Mouse (Mus musculus): ENCODE results near the gene Plekhg5. TPM values are rescaled to one million over a fixed set of nuclear protein-coding genes. Genes with fewer than 3 reads are reported as not detected.
A peak's percentile ranks its signal among the peaks of the same experiment; 100 is the strongest.

The Plekhg5 gene
- total RNA-seq, 2 experiments from 2014 or later, result 6.3 to 6.4 TPM

DNA sequence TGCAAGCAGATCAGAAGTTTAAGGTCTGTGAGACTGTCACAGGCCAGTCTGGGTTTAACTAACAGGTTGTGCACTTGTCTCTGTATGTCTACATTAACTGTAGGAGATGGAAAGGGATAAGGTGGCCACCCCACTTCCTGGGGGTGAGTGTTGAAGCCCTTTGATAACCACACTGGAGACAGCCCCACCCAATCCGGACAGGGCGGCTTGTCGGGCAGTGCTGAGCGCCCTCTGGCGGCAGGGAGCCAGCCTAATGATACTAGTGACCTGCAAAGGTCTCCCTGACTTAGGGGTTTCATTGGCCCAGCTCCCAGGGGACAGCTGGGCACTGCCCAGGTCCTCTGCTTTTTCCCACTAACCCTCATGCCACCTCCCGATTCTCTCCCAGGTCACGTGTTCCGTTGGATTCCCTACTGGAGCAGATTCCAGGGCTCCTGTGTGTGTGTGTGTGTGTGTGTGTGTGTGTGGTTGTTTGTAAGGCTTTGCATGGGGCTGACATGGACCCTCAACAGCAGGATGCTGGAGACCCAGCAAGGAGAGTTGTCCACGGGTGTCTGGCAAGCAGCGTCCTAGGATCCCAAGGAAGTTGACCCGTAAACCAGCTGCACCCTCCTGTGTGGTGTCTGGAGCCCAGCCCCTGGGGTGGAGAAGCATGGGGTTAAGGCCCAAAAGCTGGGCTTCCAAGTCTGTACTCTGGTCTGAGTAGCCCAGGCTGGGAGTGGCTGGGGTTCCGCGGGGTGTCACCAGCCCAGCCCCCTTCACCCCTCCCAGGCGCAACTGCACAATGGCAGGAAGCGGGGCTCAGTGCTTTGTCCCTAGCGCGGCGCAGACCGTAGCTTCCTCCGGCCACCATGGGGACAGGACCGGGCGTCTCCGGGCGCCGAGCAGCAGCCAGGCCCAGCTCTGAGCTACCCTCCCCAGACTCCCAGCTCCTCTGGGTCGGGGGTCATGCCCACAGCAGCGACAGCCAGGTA, 23.9 kb downstream of the Plekhg5 start:
- intact Hi-C loops (cut with DNase I), result loop anchor here (2.0 kb wide), 2 partner anchors 57 to 113 kb away; partner anchors contain the start of genes Nol9 and Tas1r1
- peak; percentile 74 to 77 for DNase-seq

DNA sequence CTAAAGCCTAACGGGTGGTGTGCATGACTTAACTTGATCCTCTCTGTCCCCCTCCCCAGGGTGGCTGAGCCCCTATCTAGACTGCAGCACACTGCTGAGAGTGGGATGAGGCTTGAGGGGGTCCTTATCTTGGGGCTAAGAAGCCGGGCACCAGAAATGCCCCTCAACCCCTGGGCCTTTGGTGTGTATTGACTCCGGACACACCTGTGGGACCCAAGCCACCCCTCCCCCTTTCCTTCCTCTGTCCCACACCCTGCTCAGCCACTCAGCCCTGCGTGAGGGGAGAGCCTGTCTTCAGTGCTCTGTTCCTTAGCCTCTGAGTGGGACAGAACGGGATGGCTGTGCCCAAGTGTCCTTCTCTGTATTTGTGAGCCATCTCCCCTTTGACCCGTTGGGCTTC, 24.6 kb downstream of the Plekhg5 start:
- DNase-seq, result no peak
- intact Hi-C loops (cut with DNase I), result loop anchor here (2.0 kb wide), 2 partner anchors 58 to 114 kb away; partner anchors contain the start of genes Nol9 and Tas1r1

DNA sequence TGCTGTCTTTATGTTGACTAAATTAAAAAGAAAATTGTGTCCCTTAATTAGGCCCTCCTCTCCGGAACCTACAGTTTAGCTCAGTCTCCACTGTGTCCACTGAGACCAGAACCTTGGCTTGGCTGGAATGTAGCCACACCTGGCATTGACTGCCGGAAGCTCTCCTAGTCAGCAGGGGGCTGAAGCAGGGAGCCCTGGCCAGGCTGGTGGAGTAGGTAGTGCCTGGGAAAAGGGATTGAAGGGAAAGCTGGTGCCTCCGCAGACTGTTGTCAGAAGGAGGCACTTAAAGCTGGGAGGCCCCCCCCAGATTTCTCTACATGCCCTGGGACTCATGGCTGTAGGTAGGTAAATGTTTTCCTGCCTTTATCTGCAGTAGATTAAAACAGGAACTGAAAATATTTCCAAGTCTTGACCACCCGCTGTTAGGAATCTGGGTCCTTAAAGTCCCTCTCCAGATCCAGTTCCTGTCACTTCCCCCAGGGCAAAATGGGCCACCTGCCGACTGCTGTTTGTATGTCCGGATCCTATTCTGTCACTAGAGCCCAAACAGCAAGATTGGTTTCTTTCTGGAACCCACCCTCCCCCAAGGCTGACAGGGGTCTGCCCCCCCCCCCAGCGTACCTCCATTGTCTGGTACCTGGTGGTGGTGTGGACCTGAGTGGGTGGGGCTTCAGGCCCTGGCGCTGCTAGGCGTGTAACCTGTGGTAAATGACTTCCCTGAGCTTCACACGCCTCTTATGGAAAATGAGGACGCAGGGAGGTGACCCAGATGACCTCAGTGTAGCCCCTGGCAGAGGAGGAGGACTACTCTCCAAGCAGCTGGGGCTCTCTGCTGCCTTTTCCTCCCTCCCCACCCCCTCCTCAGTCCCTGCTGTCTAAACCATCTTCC, 25.9 kb downstream of the Plekhg5 start:
- DNase-seq, result no peak
- intact Hi-C loops (cut with DNase I), result loop anchor here (2.0 kb wide), 2 partner anchors 59 to 115 kb away; partner anchors contain the start of genes Nol9 and Tas1r1

DNA sequence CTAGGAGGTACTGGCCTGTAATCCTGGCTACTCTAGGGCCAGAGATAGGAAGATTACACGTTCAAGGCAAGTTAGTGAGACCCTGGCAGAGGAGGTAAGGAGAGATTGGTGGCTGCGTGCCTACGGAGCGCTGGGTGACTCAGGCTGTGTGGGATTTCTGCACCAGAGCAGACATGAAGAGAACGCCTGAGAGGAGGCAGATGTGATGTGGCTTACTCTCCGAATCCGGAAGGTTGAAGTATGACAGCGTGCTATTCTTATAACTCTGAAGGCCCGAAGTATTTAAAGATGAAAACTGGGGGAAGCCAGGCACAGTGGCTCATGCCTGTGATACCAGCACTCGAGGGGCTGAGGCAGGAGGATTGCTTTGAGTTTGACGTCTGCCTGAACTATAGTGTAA, 28.2 kb downstream of the Plekhg5 start:
- no peak for DNase-seq
- intact Hi-C loops (cut with DNase I), result no loop called here

DNA sequence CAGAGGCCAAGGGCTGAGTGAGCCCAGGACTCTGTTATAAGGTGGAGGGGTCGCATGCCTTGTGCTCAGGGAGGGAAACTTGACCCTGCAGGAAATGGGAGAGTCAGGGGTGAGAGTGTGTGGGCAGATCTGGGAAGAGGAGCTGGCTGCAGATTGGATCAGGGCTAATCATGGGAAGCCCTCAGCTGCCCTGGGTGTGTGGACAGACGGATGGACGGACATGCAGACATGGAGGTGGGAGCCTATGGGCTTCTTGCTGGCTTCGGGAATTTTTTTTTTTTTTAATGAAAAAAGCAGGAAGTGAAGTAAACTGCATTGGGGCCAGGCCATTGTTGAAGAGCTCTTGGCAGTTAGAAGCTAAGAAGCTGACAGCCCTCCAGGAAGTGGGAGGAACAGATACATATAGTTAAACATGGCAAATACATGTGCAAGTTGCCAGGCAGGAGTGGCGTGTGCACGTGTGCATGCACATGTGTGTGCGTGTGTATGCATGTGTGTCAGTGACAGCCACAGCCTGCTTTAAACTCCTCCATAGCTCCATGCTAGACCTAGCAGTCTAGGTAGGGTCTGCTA, 28.9 kb downstream of the Plekhg5 start:
- DNase-seq, result no peak
- intact Hi-C loops (cut with DNase I), result no loop called here

DNA sequence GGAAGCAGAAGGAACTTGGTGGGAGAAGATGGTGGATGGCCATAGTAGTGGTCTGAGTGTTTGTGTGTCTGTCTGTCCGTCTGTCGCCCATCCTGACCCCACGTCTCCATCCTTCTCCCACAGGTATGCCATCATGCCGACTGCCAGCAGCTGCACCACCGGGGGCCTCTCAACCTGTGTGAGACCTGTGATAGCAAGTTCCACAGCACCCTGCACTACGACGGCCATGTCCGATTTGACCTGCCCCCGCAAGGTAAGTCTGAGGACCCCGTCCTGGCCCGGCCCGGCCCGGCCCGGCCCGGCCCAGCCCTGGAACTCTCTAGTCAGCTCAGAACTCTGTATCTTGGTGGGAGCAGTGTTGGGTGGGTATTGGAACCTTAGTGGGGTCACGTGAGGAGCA, 29.6 kb downstream of the Plekhg5 start:
- no peak for DNase-seq
- intact Hi-C loops (cut with DNase I), result no loop called here

DNA sequence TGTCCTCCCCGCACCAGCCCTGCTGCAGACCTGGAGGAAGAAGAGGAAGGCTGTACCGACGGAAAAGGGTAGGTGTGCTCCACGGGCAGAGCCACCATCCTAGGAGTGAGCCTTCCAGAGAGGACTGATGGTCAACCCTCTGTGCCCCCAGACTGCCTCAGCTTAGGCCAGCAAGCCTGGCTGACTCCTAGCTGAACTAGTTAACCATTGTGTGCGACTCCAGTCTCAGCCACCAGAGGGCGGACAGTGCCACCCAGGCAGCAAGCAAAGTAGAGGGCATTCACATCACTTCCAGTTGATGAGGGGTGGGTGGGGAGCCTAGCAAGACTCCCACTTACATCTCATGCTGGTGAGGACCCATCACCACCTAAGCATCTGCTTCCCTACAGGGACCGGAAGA, 30.7 kb downstream of the Plekhg5 start:
- peak in 1 of 2 experiments; percentile 63 for DNase-seq
- intact Hi-C loops (cut with DNase I), result no loop called here

DNA sequence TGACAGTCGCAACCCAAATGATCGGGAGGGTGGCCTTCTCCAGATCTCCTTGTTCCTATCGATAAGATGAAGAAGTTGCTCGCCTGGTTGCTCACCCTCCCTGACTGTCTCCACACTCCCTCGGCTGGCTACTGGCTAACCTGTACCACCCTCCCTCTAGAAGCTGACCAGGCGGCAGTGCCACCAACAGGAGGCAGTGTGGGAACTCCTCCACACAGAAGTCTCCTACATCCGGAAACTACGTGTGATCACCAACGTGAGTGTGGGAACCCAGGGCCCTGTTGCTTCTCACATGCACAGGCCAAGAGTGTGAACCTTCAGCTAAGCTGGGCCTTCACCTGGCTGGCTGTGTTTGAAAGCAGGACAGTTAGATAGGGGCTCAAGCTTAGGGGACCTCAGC, 34.4 kb downstream of the Plekhg5 start:
- intact Hi-C loops (cut with DNase I), result no loop called here
- DNase-seq, result no peak

DNA sequence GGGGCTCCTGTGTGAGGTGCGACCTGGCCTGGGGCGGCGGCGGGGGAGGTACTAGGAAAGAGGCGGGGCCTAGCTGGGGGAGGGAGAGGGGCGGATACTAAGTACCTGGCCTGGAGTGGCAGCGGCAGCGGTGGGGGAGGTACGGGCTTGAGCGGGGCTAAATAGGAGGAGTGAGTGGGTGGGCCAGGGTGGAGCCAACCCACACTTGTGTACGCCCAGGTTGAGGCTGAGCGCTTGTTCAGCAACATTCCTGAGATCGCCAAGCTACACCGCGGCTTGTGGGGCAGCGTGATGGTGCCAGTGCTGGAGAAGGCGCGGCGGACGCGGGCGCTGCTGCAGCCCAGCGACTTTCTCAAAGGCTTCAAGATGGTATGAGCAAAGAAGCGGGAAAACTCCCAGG, 35.2 kb downstream of the Plekhg5 start:
- intact Hi-C loops (cut with DNase I), result no loop called here

DNA sequence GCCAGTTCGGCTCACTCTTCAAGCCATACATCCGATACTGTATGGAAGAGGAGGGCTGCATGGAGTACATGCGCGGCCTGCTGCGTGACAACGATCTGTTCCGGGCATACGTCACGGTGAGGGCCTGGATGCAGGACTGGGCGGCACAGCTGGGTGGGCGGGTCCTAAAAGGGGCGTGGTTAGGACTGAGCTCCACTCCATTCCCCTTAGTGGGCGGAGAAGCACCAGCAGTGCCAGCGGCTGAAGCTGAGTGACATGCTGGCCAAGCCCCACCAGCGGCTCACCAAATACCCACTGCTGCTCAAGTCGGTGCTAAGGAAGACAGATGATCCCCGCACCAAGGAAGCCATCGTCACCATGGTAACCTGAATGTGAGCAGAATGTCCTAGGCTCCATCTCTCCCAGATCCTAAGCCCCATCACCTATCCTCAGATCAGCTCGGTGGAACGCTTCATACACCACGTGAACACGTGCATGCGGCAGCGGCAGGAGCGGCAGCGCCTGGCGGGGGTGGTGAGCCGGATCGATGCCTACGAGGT, 35.7 kb downstream of the Plekhg5 start:
- DNase-seq, result no peak
- intact Hi-C loops (cut with DNase I), result no loop called here

More for the DNA sequence above, 35.2 kb downstream of the Plekhg5 start:
- no peak for DNase-seq

DNA sequence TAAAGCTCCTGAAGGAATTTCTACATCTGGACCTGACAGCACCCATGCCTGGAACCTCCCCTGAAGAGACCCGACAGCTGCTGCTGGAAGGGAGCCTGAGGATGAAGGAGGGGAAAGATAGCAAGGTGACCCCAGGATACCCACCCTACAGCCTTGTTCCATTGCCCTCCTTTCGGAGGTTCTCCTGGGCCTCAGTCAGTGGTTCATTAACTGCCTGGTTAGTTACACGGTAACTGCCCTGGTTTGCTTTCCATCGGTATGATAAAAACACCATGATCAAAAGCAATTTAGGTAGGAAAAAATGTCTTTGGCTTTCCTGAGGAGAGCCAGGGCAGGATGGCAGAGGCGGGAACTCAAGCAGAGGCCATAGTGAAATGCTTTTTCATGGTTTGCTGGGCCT, 36.4 kb downstream of the Plekhg5 start:
- intact Hi-C loops (cut with DNase I), result no loop called here
- DNase-seq, result no peak

DNA sequence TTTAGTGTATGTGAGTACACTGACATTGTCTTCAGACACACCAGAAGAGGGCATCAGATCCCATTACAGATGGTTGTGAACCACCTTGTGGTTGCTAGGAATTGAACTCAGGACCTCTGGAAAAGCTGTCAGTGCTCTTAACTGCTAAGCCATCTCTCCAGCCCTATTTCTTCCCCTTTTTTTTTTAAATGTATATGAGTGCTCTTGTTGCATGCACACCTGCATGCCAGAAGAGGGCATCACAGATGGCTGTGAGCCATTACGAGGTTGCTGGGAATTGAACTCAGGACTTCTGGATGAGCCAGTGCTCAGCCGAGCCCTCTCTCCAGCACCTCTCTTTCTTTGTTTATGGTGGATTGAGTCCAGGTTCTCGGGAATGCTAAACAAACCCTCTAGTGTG, 37.2 kb downstream of the Plekhg5 start:
- DNase-seq, result no peak
- intact Hi-C loops (cut with DNase I), result no loop called here

DNA sequence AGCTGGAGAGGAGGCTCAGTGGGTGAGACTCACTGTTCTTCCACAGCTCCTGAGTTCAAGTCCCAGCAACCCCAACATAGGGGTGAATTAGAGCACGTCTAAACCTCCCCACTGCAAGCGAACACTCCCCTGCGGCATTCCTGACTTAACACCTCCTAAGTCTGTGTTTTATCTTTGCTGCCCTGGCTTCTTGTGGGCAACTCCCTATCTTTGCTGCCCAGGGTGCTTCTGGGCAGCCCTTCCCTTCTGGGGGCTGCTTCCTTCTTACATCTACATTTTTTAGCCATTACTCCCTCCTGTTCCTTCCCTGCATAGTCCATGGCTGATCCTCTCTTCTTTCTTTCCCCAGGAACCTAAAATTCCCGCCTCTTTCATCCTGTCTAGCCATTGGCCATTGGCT, 38.4 kb downstream of the Plekhg5 start:
- intact Hi-C loops (cut with DNase I), result no loop called here
- no peak for DNase-seq

DNA sequence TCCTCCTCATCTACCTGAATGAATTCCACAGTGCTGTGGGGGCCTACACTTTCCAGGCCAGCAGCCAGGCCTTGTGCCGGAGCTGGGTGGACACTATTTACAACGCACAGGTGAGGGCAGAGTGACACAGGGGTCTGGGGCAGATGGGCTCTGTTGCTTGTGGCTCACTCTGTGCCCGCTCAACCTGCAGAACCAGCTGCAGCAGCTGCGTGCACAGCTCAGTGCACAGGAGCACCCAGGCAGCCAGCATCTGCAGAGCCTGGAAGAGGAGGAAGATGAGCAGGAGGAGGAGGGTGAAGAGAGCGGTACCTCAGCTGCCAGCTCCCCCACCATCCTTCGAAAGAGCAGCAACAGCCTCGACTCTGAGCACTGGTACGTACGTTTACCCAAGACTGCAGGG, 40.0 kb downstream of the Plekhg5 start:
- intact Hi-C loops (cut with DNase I), result no loop called here
- DNase-seq, result no peak

DNA sequence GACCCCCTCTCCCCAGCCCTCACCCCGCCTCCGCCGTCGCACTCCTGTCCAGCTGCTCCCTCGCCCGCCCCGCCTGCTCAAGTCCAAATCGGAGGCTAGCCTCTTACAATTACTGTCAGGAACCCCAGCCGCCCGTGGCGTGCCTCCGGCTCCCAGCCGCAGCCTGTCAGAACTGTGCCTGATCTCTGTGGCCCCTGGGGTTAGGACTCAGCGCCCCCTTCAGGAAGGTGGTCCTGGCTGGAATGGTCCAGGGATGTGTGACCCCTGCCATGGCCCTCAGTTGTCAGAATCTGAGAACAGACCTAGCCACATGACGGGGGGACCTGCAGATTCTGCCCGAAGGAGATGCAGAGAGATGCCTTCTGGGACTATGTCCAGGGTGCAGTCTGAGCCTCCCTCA, 41.8 kb downstream of the Plekhg5 start:
- DNase-seq, result no peak
- intact Hi-C loops (cut with DNase I), result no loop called here

DNA sequence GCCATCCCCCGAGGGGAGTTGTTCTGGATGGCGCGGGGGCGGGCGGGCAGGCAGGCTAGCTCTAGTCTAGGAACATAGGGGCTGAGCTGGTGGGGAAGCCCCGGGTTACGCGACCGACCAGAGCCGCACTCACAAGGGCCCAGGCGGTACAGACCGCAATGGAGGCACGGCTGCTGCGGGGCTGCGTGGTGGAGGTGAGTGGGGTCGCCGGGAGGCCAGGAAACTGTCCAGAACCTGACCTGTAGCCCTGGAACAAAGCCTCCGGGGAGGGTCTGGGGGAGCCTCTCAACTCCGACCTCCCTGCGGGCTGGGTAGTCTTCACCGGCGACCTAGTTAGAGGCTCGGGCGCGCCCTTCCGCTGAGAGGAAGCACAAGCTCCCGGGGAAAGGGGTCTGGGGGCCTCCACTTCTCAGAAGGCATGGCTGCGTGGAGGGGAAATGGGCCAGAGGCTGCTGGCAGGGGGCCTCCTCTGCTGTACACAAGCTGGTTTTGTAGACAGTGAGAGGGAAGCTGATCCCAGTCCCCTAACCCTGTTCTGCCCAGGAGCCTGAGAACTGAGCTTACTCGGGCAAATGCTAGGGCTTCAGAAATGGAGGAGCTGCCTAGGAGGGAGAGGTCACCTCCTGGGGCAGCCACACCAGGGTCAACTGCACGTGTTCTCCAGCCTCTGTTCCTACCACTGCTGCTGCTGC, 43.8 kb downstream of the Plekhg5 start, which contains the start of gene Tnfrsf25:
Gene Tnfrsf25, plus strand, starts transcription at position 14 of the 692 bp plus-strand sequence.
- no peak for DNase-seq
- intact Hi-C loops (cut with DNase I), result no loop called here

DNA sequence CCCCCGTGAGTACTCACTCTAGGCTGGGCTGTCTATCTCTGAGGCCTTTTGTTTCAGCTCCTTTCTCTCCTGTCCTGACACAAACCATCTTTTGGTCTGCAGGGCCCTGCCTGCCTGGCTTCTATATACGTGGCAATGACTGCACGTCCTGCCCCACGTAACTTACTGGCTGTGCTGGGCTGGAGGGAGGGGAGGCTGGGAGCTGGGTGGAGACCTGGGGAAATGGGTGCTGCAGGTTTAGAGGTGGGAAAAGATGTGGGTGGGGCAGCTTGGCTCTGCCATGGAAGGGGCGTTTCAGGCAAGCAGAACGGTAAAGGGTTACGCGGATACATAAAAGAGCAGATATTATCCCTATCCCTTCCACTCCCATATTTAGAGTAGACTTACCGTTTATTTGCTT, 45.2 kb downstream of the Plekhg5 start:
- intact Hi-C loops (cut with DNase I), result no loop called here
- no peak for DNase-seq

DNA sequence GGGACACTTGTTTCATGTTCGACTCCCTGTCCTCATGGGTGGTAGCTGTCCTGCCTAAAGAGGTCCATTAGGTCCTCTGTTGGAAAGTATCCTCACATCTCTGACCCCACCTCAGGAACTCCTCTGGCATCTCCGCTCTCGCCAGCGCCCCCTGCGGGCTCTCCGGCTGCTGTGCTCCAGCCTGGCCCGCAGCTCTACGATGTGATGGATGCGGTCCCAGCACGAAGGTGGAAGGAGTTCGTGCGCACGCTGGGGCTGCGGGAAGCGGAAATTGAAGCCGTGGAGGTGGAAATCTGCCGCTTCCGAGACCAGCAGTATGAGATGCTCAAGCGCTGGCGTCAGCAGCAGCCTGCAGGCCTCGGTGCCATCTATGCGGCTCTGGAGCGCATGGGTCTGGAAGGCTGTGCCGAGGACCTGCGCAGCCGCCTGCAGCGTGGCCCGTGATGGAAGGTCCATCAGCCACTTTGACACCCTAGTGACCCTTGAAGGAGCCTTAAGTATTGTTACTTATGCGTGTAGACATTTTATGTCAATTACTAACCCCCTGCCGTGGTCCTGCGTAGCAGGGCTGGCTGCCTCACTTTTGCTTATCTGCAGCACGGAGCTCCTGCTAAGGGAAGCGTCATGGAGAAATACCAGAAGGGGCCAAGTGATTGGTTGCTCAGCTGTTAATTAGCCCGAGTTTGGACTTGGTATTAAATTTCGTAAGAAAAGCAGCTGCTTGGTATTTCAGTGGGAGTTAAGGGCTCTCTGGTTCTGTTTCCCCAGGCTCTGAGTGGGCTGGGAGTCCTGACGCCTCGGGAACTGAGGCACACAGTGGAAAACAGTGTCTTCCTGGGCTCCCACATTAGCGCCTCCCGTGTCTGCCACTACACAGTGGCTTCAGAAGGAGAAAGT, 47.3 kb downstream of the Plekhg5 start:
- intact Hi-C loops (cut with DNase I), result no loop called here
- DNase-seq, result no peak

All from gastrocnemius, postnatal 36 days (tissue).